Mouse (Mus musculus) mouse embryonic stem cell (cell line): ENCODE results near the gene Mindy2.
"Not testable (repeated sequence)": the region's sequence is repeated elsewhere in the genome, so short reads cannot be mapped to it uniquely, and the experiment has no call there.

Source experiments
- in situ Hi-C, 2 experiments: fragments of 300-500 bp; cut with MboI; formaldehyde crosslinking; loops; 1 replicate in 1 of 2; 3 replicates in 1 of 2; pipeline ENCODE4 v1.14.3; 2019 to 2020; ENCODE audit warnings: low sequenced_read_pairs in 2 of 2, low pct_unique_long_range_greater_than_20kb in 1 of 2, mixed read lengths in 1 of 2; ENCODE audit not compliant: unreplicated experiment in 1 of 2

The Mindy2 gene

GRCm38 (mm10) chr9:70602186-70602845 is 54.7 kb downstream of the Mindy2 start:
- in situ Hi-C loops: no loop called here

GRCm38 (mm10) chr9:70598271-70598670 is 58.7 kb downstream of the Mindy2 start:
- in situ Hi-C loops: no loop called here

- in situ Hi-C loops: no loop called here
Observed at GRCm38 (mm10) chr9:70591486-70591885, 65.5 kb downstream of the Mindy2 start.

DNA sequence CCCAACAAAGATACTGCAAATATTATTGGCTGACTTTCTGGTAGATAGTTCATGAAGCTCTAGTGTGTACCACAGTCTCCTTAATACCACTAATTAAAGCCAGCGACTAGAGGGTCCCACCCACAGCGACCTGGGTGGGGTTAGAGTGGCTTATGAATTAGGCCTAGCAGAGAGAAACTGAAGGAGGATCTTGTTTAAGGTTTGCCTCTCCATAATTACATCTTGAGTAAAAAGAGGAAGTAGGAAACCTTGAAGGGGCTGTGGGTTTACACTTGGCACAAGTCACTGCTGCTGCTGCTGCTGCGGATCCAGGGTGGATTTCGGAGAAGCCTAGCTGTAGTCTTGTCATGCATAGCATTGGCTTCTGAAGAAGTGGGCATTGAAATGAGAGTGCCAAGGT is 66.2 kb downstream of the Mindy2 start:
- in situ Hi-C loops: no loop called here

DNA sequence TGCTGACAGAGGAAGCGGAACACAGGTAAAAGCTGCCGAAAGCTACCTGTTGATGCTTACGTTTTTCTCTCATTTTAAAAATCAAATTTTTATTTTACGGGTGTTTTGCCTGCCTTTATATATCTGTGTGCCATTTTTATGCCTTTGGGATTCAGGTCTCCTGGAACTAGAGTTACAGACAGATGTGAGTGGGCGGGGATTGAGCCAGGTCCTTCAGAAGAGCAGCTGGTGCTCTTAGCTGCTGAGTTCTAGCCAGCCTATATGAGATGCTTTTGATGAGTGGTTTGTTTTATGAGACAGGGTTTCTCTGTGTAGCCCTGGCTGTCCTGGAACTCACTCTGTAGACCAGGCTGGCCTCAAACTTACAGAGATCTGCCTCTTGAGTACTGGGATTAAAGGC is 69.8 kb downstream of the Mindy2 start:
- in situ Hi-C loops: no loop called here

DNA sequence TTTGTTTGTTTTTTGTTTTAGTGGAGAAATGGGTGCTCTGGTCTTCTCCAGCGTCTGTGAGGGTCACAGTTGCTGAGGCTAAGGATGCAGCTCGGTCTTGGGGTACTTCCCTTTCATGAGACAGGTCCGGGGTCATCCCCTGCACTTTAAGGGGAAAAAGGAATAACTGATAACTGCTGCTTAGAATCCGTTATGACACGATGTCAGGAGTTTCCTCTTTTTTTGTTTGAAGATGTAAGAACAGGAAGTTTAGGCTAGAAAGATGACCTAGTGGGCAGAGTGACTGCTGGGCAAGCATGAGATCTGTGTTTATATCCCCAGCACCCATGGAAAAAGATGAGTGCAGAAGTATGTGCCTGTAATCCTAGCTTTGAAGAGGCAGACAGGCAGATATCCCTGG is 71.8 kb downstream of the Mindy2 start:
- in situ Hi-C loops: no loop called here

DNA sequence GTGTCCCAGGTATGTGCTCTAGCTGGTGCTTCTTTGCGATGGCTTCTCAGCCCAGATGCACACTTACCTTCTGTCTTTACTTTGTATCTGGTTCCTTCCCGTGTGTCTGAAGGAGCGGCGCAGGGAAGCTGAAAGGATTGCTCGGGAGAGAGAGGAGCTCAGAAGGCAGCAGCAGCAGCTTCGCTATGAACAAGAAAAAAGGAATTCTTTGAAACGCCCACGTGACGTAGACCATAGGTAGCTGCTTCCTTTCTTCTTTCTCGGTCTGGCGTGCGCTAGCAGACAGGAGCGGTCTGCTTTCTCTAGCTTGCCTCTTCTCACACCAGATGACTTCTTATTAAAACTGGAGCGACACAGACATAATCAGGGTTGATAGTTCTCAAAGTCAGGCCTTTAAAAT is 72.3 kb downstream of the Mindy2 start:
- in situ Hi-C loops: no loop called here

DNA sequence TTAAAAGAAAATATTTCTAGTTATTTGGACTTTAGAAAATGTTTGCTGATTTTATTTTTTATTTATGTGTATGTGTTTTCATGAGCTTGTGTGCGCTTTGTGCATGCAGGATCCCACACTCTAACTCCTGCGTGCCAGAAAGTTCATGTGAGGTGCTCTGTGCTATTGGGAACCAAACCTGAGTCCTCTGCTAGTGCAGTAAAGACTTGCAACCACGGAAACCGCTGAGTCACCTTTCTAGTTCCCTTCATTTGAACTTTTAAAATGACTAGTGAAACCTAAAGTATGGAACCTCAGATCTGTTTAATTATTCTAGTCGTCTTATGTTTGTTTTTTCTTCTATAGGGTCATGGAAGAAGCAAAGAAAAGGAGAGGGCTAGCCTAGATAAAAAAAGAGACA is 76.0 kb downstream of the Mindy2 start:
- in situ Hi-C loops: no loop called here

DNA sequence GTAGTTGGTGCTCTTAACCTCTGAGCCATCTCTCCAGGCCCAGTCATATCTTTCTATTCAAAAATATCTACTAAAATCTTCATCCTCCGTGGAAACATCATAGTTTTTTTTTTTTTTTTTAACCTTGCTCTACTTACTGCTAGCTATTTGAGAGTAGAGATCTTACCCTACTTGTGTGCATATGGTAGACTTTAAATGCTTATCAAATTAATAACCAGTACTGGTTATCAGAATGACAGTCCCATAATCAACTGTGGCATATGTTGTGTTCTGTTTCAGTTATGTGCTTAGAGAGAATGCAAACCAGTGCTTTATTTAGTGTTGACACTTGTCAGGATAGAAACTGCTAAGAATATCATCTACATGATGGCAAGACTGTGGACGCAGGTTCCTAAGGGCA is 78.9 kb downstream of the Mindy2 start:
- in situ Hi-C loops: no loop called here

DNA sequence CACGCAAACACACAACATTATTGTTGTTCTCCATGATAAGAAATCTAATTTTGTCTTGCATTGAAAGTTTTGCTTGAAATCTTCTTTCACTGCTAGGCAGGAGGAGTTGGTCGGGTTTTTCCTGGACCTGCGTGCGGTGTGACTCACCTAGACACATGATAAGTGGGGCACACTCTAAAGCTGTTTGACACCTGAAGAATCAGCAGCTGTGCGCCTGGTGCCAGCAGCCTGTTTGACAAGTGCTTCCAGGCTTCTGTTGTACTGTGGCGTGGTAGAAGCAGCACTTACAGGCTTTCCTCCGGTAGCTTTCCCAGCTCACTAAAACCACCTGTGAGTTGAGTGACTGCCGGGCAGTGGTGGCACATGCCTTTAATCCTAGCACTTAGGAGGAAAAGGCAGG is 86.6 kb downstream of the Mindy2 start:
- in situ Hi-C loops: no loop called here

DNA sequence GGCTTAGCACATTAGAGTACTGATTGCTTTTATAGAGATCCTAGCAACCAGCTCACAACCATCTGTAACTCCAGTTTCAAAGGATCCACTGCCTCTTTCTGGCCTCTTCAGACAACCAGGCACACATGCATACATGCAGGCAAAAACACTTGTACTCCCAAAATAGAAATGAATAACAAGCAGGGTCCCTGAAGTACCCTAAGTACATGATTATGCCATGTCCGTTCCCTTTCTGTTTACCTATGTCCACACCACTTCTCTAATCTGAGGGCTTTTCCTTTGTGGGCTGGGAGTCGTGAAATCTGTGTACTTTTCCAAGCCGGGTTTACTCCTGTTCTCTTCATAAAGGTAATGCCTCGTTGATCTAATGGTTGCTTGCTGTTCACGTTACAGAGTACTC is 89.3 kb downstream of the Mindy2 start:
- in situ Hi-C loops: no loop called here

DNA sequence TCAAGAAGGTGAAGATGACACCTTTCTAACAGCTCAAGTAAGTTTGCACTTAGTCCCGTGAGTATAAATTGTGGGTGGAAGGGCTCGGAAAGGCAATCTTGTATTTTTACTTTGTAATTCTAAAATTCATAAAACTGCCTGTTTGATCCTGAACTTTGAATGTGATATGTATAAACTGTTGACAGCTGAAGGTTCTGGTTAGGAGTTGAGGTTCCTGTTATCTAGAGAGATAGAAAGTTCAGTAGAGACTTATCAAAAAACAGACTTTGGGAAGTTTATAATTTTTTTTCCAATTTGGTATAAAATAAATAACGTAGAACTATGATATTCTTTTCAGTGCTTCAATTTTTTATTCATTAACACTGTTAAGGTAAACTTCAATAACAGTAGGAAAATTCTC is 94.1 kb downstream of the Mindy2 start:
- in situ Hi-C loops: no loop called here

GRCm38 (mm10) chr9:70556796-70557195 is 100.2 kb downstream of the Mindy2 start:
- in situ Hi-C loops: no loop called here

- in situ Hi-C loops: no loop called here
Observed at GRCm38 (mm10) chr9:70555431-70555830, 101.5 kb downstream of the Mindy2 start.

DNA sequence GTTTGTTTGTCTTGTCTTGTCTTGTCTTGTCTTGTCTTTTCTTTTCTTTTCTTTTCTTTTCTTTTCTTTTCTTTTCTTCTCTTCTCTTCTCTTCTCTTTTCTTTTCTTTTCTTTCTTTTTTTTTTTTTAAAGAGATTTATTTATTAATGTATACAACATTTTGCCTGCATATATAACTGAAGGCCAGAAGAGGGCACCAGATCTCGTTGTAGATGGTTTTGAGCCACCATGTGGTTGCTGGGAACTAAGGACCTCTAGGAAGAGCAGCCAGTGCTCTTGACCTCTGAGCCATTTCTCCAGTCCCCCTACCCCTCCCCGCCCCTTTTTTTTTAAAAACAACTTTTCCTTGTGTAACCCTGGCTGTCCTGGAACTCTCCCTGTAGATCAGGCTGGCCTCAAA is 104.7 kb downstream of the Mindy2 start:
- in situ Hi-C loops: not testable (repeated sequence)

DNA sequence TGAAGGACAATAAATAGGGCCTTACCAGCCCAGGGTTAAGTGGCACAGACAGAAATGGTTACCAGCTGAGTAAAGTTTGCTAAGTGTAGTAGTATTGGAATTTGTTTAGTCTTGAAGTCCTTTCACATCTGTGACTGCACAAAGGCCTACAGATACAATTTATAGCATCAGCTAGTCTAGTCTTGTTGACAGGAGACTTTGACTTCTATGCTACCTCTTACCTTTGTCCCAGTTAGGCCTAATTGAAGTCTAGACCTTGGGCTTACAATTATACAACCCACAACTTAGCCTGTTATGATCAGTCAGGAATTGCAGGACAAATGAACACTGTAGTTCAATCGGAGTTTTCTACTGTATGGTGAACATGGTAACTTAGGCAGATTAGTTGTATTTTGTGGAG is 105.5 kb downstream of the Mindy2 start:
- in situ Hi-C loops: no loop called here
